Mouse (Mus musculus) embryo, embryonic 10.5 days (tissue): ENCODE data around the gene Ifitm1.
"Not testable (repeated sequence)": the region's sequence is repeated elsewhere in the genome, so short reads cannot be mapped to it uniquely, and the experiment has no call there.

Source experiments
- DNase-seq: peaks from one replicate; pipeline ENCODE4 v3.0.0-alpha.2; 2015; ENCODE audit warnings: low spot score

Ifitm1 gene

GRCm38 (mm10) chr7:141016707-141017697 is 50.0 kb downstream of the Ifitm1 start:
- DNase-seq = no peak

GRCm38 (mm10) chr7:141017824-141018223 is 50.8 kb downstream of the Ifitm1 start, which contains the start of gene Ifitm6:
TSS of gene Ifitm6 (minus strand) at chr7:141017924.
- DNase-seq = not testable (repeated sequence)

GRCm38 (mm10) chr7:141019028-141019427 is 52.0 kb downstream of the Ifitm1 start:
- no peak for DNase-seq
